Mouse (Mus musculus): ENCODE results near the gene H2al3. TPM values are rescaled to one million over a fixed set of nuclear protein-coding genes. Genes with fewer than 3 reads are reported as not detected.

The H2al3 gene
- polyA plus RNA-seq (2014; fragmentation: Illumina TruSeq; extraction: RNeasy Lipid Tissue Mini Kit (QIAGEN cat#74804); ENCODE audit: low read depth, low replicate concordance) = 1.9 TPM

DNA sequence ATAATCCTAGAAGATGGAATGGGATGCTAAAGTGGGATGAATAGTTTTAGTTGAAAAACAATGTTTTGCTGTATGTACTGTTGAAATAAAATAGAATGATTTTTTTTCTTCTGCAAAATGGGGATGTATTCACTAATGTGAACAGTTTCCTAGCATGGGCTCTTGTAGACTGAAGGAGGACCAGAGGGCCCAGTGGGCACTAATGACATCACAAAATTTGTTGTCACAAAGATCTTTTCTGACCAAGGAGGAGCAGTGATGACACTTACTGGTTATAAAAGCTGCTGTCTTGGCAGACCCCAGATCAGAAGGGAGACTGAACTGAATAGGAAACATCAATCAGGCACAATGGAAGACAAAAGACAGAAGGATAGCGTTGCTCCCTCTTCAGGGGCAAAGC lies at the start of gene H2al3:
TSS of gene H2al3 (plus strand) at position 301 of the 400 bp plus-strand sequence.

DNA sequence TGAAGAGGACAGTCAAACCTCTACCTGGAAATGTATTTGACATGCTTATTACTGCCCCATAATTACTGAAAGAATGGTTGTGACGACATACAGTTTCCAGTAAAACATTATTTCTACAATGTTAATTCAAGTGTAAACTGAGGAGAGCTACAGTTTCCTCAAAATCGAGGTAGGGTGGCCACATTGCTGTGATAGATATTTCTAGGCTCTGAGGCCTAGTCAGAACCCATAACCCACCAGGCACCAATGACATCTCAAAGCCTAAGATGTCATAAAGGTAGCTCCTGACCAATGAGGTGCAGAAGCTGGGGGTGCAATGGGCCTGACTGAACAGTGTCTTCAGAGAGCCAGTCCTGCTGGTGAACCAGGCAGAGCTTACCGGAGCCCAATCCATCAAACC lies 2.9 kb upstream of the H2al3 start, which contains the start of gene Hypm:
TSS of gene Hypm (plus strand) at position 301 of the 400 bp plus-strand sequence.

DNA sequence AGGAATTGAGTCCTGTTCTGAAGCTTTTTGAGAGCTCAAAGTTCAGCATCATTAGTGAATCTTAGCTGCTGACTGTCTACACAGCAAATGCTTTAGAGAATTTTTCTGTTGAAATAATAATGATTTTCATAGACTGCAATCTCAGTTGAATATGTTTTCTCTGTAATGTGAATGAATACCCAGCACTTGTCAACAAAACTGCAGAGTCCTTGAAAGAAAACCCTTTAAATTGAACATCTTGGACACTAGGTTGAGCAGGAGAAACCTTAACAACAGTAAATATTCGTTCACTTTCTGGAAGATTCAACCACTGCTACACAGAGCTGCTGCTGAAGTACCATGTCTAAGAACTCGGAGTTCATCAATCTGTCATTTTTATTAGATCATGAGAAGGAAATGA lies 35.8 kb downstream of the H2al3 start, which contains the start of gene Sytl5:
TSS of gene Sytl5 (plus strand) at position 301 of the 400 bp plus-strand sequence.

Other genes starting within 250 kb of the H2al3 start
- gene Dynlt3, start 186.7 kb upstream of the H2al3 start, polyA plus RNA-seq (2014; fragmentation: Illumina TruSeq; extraction: RNeasy Lipid Tissue Mini Kit (QIAGEN cat#74804); ENCODE audit: low read depth, low replicate concordance) = 102 TPM
- gene Hypm, start 2.8 kb upstream of the H2al3 start, polyA plus RNA-seq (2014; fragmentation: Illumina TruSeq; extraction: RNeasy Lipid Tissue Mini Kit (QIAGEN cat#74804); ENCODE audit: low read depth, low replicate concordance) = 6.1 TPM
- 0.40 TPM for gene Sytl5, start 35.9 kb downstream of the H2al3 start, polyA plus RNA-seq (2014; fragmentation: Illumina TruSeq; extraction: RNeasy Lipid Tissue Mini Kit (QIAGEN cat#74804); ENCODE audit: low read depth, low replicate concordance)